Mouse (Mus musculus): ENCODE results near the gene 2010111I01Rik. TPM values are rescaled to one million over a fixed set of nuclear protein-coding genes. Genes with fewer than 3 reads are reported as not detected.

The 2010111I01Rik gene
- total and polyA plus RNA-seq, 3 experiments = 13.3 to 19.8 (median 14.4) TPM

- Histone ChIP-seq H3K9me3 (replicated peaks; ENCODE audit: low read length) (no peaks in the 10 kb centered on the region), H3K36me3 (replicated peaks in 1 of 2; ENCODE audit: control insufficient read depth in 1 of 2, insufficient read depth in 1 of 2, low read length in 1 of 2) (no peaks in the 10 kb centered on the region), H3K27ac (ENCODE audit: insufficient read depth, low read depth) (no peak overlapping the region), H3K4me1 (ENCODE audit: control insufficient read depth in 1 of 2, insufficient read depth in 2 of 2) (peaks cover 0 to 9% of the 10 kb centered on the region in 2 experiments; a peak in 2 of 4 replicates), H3K27me3 (replicated peaks) (no peaks in the 10 kb centered on the region), H3K9ac (ENCODE audit: insufficient read depth, low read depth) (no peak overlapping the region), H3K4me3 (replicated peaks in 1 of 3; ENCODE audit: low read depth in 2 of 3, low read length in 2 of 3, poor library complexity in 1 of 3) (no peak overlapping the region), H3K79me2 (replicated peaks; ENCODE audit: control insufficient read depth, extremely low read depth, insufficient read depth, poor library complexity, severe bottlenecking) (no peaks in the 10 kb centered on the region), H3K4me2 (ENCODE audit: insufficient read depth, low read depth, poor library complexity, severe bottlenecking) (no peak overlapping the region)
- dilution Hi-C loops (cut with MboI; ENCODE audit: extremely low pct_ligation_motif_present, extremely low pct_unique_long_range_greater_than_20kb, low sequenced_read_pairs) (no loop called here), in situ Hi-C loops (cut with MboI; ENCODE audit: low pct_ligation_motif_present, low pct_unique_long_range_greater_than_20kb, low sequenced_read_pairs) (no loop called here)
- DNase-seq (ENCODE audit: extremely low read depth) = no peak
- TF ChIP-seq MAFK (IDR thresholded peaks at IDR 0.05; ENCODE audit: insufficient replicate concordance, low read length) (no peak), POLR2AphosphoS2 (IDR thresholded peaks at IDR 0.05; ENCODE audit: low read depth, low read length) (no peak), IRF4 (IDR thresholded peaks at IDR 0.05; ENCODE audit: low read depth, low read length) (no peak), TCF12 (IDR thresholded peaks at IDR 0.05; ENCODE audit: low read depth, low read length) (no peak), EP300 (IDR thresholded peaks at IDR 0.05; ENCODE audit: low read length) (no peak), BHLHE40 (IDR thresholded peaks at IDR 0.05; ENCODE audit: low read depth, low read length) (no peak), JUN (IDR thresholded peaks at IDR 0.05; ENCODE audit: insufficient read depth, low read depth, low read length) (no peak), CHD1 (IDR thresholded peaks at IDR 0.05; ENCODE audit: low read depth, low read length) (no peak), NRF1 (IDR thresholded peaks at IDR 0.05; ENCODE audit: low read depth, low read length) (no peak), UBTF (IDR thresholded peaks at IDR 0.05; ENCODE audit: low read depth, low read length) (no peak), ZC3H11A (IDR thresholded peaks at IDR 0.05; ENCODE audit: low read depth, low read length) (no peak)
Observed at GRCm38 (mm10) chr13:63151028-63151738, 186.5 kb downstream of the 2010111I01Rik start.

GRCm38 (mm10) chr13:63152498-63152897, 187.8 kb downstream of the 2010111I01Rik start:
- H3K27me3 ChIP-seq (replicated peaks) = no peaks in the 10 kb centered on the region
- no peaks in the 10 kb centered on the region for H3K9me3 ChIP-seq (replicated peaks; ENCODE audit: low read length)
- H3K79me2 ChIP-seq (replicated peaks; ENCODE audit: control insufficient read depth, extremely low read depth, insufficient read depth, poor library complexity, severe bottlenecking) = no peaks in the 10 kb centered on the region
- H3K4me2 ChIP-seq (ENCODE audit: insufficient read depth, low read depth, poor library complexity, severe bottlenecking) = no peak overlapping the region
- in situ Hi-C loops (cut with MboI; ENCODE audit: low pct_ligation_motif_present, low pct_unique_long_range_greater_than_20kb, low sequenced_read_pairs) = no loop called here
- dilution Hi-C loops (cut with MboI; ENCODE audit: extremely low pct_ligation_motif_present, extremely low pct_unique_long_range_greater_than_20kb, low sequenced_read_pairs) = no loop called here
- H3K4me1 ChIP-seq (ENCODE audit: control insufficient read depth in 1 of 2, insufficient read depth in 2 of 2) = peaks cover 0 to 9% of the 10 kb centered on the region in 2 experiments; a peak in 2 of 4 replicates
- no peak overlapping the region for H3K9ac ChIP-seq (ENCODE audit: insufficient read depth, low read depth)
- peaks cover 0 to 2% of the 10 kb centered on the region in 2 experiments for H3K36me3 ChIP-seq (replicated peaks in 1 of 2; ENCODE audit: control insufficient read depth in 1 of 2, insufficient read depth in 1 of 2, low read length in 1 of 2)
- no peak overlapping the region for H3K27ac ChIP-seq (ENCODE audit: insufficient read depth, low read depth)
- H3K4me3 ChIP-seq (replicated peaks in 1 of 3; ENCODE audit: low read depth in 2 of 3, low read length in 2 of 3, poor library complexity in 1 of 3) = no peak overlapping the region
- DNase-seq (ENCODE audit: extremely low read depth) = no peak
- no peak for TF ChIP-seq ZNF384 (IDR thresholded peaks at IDR 0.05; ENCODE audit: low read depth, low read length)
- no peak for TF ChIP-seq ZC3H11A (IDR thresholded peaks at IDR 0.05; ENCODE audit: low read depth, low read length)
- TF ChIP-seq PAX5 (IDR thresholded peaks at IDR 0.05; ENCODE audit: low read length) = no peak
- no peak for TF ChIP-seq MYC (IDR thresholded peaks at IDR 0.05; ENCODE audit: low read depth, low read length)
- TF ChIP-seq MEF2A (IDR thresholded peaks at IDR 0.05; ENCODE audit: borderline replicate concordance, low read depth, low read length) = no peak
- no peak for TF ChIP-seq CHD1 (IDR thresholded peaks at IDR 0.05; ENCODE audit: low read depth, low read length)
- no peak for TF ChIP-seq USF1 (IDR thresholded peaks at IDR 0.05; ENCODE audit: low read depth, low read length)
- no peak for TF ChIP-seq TCF12 (IDR thresholded peaks at IDR 0.05; ENCODE audit: low read depth, low read length)
- no peak for TF ChIP-seq MAZ (IDR thresholded peaks at IDR 0.05; ENCODE audit: low read depth, low read length)
- no peak for TF ChIP-seq JUN (IDR thresholded peaks at IDR 0.05; ENCODE audit: insufficient read depth, low read depth, low read length)
- TF ChIP-seq BHLHE40 (IDR thresholded peaks at IDR 0.05; ENCODE audit: low read depth, low read length) = no peak
- no peak for TF ChIP-seq IRF4 (IDR thresholded peaks at IDR 0.05; ENCODE audit: low read depth, low read length)
- TF ChIP-seq NRF1 (IDR thresholded peaks at IDR 0.05; ENCODE audit: low read depth, low read length) = no peak
- TF ChIP-seq POLR2A (IDR thresholded peaks at IDR 0.05; ENCODE audit: low read depth, low read length) = no peak
- no peak for TF ChIP-seq E2F4 (IDR thresholded peaks at IDR 0.05; ENCODE audit: insufficient replicate concordance, low read depth, low read length)
- TF ChIP-seq JUND (conservative IDR thresholded peaks at IDR 0.05; ENCODE audit: low read depth, low read length) = no peak
- TF ChIP-seq RAD21 (IDR thresholded peaks at IDR 0.05; ENCODE audit: low read depth, low read length) = no peak
- no peak for TF ChIP-seq HCFC1 (IDR thresholded peaks at IDR 0.05; ENCODE audit: low read depth, low read length)

All from CH12.LX (cell line).